Mouse (Mus musculus): ENCODE measurements around the gene Arfgef3. TPM values are rescaled to one million over a fixed set of nuclear protein-coding genes. Genes with fewer than 3 reads are reported as not detected.

The Arfgef3 gene
- polyA plus RNA-seq, 1 experiment from 2014 or later = 1.5 TPM

DNA sequence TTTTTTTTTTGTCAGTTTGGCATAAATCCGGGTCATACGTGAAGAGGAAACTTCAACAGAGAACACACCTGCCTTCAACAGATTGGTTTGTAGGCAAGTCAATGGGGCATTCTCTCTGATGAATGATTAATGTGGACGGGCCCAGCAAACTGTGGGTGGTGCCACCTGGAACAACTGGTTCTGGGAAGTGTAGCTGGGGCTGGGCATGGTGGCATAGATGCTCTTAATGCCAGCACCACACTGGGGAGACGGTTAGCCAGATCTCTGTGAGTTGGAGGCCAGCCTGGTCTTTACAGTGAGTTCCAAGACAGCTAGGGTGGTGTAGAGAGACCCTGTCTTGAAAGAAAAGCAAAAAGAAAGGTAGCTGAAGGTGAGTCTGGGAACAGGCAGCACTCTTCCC lies 196.4 kb downstream of the Arfgef3 start:
- no peaks in the 10 kb centered on the region for H3K36me3 ChIP-seq (ENCODE audit: control insufficient read depth, insufficient read depth)
- TF ChIP-seq CTCF (IDR thresholded peaks at IDR 0.05; ENCODE audit: low read depth) = no peak
- H3K4me3 ChIP-seq (ENCODE audit: low read depth, low read length) = no peak overlapping the region
- H3K27me3 ChIP-seq (replicated peaks; ENCODE audit: control insufficient read depth, insufficient read depth, low read length) = no peaks in the 10 kb centered on the region
- no peak overlapping the region for H3K27ac ChIP-seq (ENCODE audit: low read depth, low read length)
- H3K9me3 ChIP-seq (ENCODE audit: control insufficient read depth) = no peaks in the 10 kb centered on the region
- ATAC-seq = 0 out of 2 replicates have a peak, but pooled peaks have one; percentile 34
- no peak overlapping the region for H3K4me2 ChIP-seq (replicated peaks; ENCODE audit: low read depth)
- H3K9ac ChIP-seq (ENCODE audit: low read depth, low read length) = no peak overlapping the region
- H3K4me1 ChIP-seq (replicated peaks; ENCODE audit: control insufficient read depth, insufficient read depth, low read length) = no peaks in the 10 kb centered on the region; the same call in 1 of the 2 replicates
- 53% methylated on average over 4 of the region's 4 CpGs for WGBS

DNA sequence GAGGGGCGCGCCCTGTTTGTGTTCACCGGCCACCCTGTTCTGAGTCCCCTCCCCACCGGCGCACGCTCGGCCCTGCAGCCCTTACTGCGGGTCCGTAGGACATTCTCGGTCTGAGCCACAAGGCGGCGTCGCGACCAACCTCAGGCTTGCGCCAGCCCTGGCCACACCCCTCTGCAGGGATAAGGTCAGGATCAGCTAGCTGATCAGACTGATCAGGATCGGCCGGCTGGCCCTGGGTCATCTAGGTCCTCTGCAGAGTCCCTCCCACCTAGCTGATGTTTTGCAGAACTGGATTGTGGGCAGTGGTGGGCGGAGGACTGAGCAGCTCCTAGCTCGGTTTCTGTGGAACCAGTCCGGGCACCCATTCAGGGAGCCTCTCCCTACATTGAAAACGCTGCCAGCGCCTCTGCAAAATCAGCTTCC lies 197.9 kb downstream of the Arfgef3 start, which contains the start of gene Hebp2:
Gene Hebp2, minus strand, starts transcription at position 264 of the 423 bp plus-strand sequence.
- peak; percentile 78 for ATAC-seq
- WGBS = 1% methylated on average over 22 of the region's 22 CpGs

DNA sequence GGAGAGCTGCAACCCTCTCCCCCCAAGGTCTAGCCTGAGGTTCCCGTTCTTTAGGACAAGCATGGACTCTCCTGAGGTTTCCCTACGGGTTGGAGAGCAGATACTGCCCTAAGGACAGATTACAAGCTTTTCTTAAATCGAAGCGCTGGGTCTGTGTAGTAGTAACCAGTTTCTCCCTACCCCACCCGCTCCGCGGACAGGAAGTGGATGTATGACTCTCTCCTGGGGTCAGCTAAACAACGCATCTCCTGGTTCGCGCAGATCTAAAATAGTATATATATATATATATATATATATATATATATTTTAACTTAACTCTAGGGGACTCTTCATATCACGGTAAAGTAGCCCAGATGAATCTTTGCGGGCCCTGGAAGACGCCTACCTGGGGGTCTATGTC lies 198.4 kb downstream of the Arfgef3 start:
- Histone ChIP-seq H3K36me3 (ENCODE audit: control insufficient read depth, insufficient read depth) (no peaks in the 10 kb centered on the region), H3K4me3 (ENCODE audit: low read depth, low read length) (peak overlapping the region; percentile 57), H3K27me3 (replicated peaks; ENCODE audit: control insufficient read depth, insufficient read depth, low read length) (no peaks in the 10 kb centered on the region), H3K9ac (ENCODE audit: low read depth, low read length) (peak overlapping the region; percentile 55), H3K4me1 (replicated peaks; ENCODE audit: control insufficient read depth, insufficient read depth, low read length) (no peaks in the 10 kb centered on the region; the same call in 1 of the 2 replicates), H3K9me3 (ENCODE audit: control insufficient read depth) (no peaks in the 10 kb centered on the region), H3K27ac (ENCODE audit: low read depth, low read length) (no peak overlapping the region), H3K4me2 (replicated peaks; ENCODE audit: low read depth) (peak overlapping the region; percentile 99)
- no peak for TF ChIP-seq CTCF (IDR thresholded peaks at IDR 0.05; ENCODE audit: low read depth)
- ATAC-seq = no peak; the same call in 1 of the 2 replicates
- 5% methylated on average over 13 of the region's 13 CpGs for WGBS

More for the DNA sequence above, 197.9 kb downstream of the Arfgef3 start, which contains the start of gene Hebp2:
- Histone ChIP-seq H3K4me2 (replicated peaks; ENCODE audit: low read depth) (peak within 1 kb of the TSS; percentile 99), H3K4me1 (replicated peaks; ENCODE audit: control insufficient read depth, insufficient read depth, low read length) (no peaks in the 10 kb centered on the region; the same call in 1 of the 2 replicates), H3K27me3 (replicated peaks; ENCODE audit: control insufficient read depth, insufficient read depth, low read length) (no peaks in the 10 kb centered on the region), H3K36me3 (ENCODE audit: control insufficient read depth, insufficient read depth) (no peaks in the 10 kb centered on the region), H3K4me3 (ENCODE audit: low read depth, low read length) (peak within 1 kb of the TSS; percentile 57), H3K9ac (ENCODE audit: low read depth, low read length) (peak within 1 kb of the TSS; percentile 55), H3K27ac (ENCODE audit: low read depth, low read length) (no peak within 1 kb of the TSS; the same call in 1 of the 2 replicates), H3K9me3 (ENCODE audit: control insufficient read depth) (no peaks in the 10 kb centered on the region)
- peak; percentile 88 for TF ChIP-seq CTCF (IDR thresholded peaks at IDR 0.05; ENCODE audit: low read depth)

DNA sequence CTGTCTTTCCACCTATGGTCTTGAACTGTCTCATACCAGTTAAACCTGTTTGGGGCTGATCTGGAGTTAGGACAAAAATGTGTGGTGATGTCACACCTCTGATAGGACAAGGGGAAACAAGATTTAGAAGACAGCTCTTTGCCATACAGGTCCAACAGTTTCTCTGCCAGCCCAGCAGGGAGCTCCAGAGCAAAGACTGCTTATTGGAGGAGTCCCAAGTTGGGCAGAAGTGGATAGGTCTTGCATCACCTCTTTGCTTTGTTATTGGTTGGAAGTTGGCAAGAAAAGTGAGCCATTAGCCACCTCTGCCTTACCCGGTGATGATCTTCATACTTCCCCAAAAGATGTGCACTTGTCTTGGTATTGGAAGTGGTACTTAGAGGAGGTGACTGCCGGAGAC lies 206.9 kb downstream of the Arfgef3 start:
- Histone ChIP-seq H3K27me3 (replicated peaks; ENCODE audit: control insufficient read depth, insufficient read depth, low read length) (no peaks in the 10 kb centered on the region), H3K9me3 (ENCODE audit: control insufficient read depth) (no peaks in the 10 kb centered on the region), H3K36me3 (ENCODE audit: control insufficient read depth, insufficient read depth) (peaks cover 14% of the 10 kb centered on the region), H3K27ac (ENCODE audit: low read depth, low read length) (no peak overlapping the region), H3K9ac (ENCODE audit: low read depth, low read length) (no peak overlapping the region), H3K4me2 (replicated peaks; ENCODE audit: low read depth) (no peak overlapping the region), H3K4me3 (ENCODE audit: low read depth, low read length) (no peak overlapping the region), H3K4me1 (replicated peaks; ENCODE audit: control insufficient read depth, insufficient read depth, low read length) (no peaks in the 10 kb centered on the region)
- no peak for ATAC-seq
- 93% methylated on average over 2 of the region's 2 CpGs for WGBS
- no peak for TF ChIP-seq CTCF (IDR thresholded peaks at IDR 0.05; ENCODE audit: low read depth)

DNA sequence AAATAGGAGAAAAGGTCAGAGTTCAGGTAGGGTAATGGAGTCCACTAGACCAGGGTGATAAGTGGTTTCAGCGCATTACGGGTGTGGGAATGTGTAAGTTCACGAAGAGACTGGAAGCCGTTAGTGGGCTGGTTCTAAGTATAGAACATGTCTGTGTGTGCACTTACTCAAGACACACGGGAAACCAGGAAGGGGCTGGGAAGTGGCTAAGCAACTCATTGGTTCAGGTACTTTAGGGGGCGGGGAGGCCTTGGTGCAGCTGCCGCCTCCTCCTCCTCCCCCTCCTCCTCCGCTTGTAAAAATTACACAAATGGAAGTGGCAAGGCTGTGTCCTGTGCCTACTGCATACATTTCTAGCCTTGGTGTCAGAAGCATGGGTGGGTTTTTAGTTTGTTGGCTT lies 211.5 kb downstream of the Arfgef3 start:
- H3K9me3 ChIP-seq (ENCODE audit: control insufficient read depth) = no peaks in the 10 kb centered on the region
- TF ChIP-seq CTCF (IDR thresholded peaks at IDR 0.05; ENCODE audit: low read depth) = no peak
- 60% methylated on average over 8 of the region's 8 CpGs for WGBS
- H3K4me2 ChIP-seq (replicated peaks; ENCODE audit: low read depth) = no peak overlapping the region
- H3K4me3 ChIP-seq (ENCODE audit: low read depth, low read length) = no peak overlapping the region
- peaks cover 27% of the 10 kb centered on the region for H3K36me3 ChIP-seq (ENCODE audit: control insufficient read depth, insufficient read depth)
- no peaks in the 10 kb centered on the region for H3K4me1 ChIP-seq (replicated peaks; ENCODE audit: control insufficient read depth, insufficient read depth, low read length)
- H3K27ac ChIP-seq (ENCODE audit: low read depth, low read length) = no peak overlapping the region
- no peaks in the 10 kb centered on the region for H3K27me3 ChIP-seq (replicated peaks; ENCODE audit: control insufficient read depth, insufficient read depth, low read length)
- ATAC-seq = no peak
- no peak overlapping the region for H3K9ac ChIP-seq (ENCODE audit: low read depth, low read length)

Other genes with a start within 250 kb of the Arfgef3 start
- 3.6 and 4.0 TPM in 2 replicates for gene Hebp2, start 197.9 kb downstream of the Arfgef3 start, polyA plus RNA-seq (2015; fragmentation: Nextera tagmentation; extraction: Ambion mirVana)
- gene Gm4922, start 42.8 kb upstream of the Arfgef3 start, polyA plus RNA-seq (2015; fragmentation: Nextera tagmentation; extraction: Ambion mirVana) = 0.08 and 0.10 TPM in 2 replicates
- 223 and 244 TPM in 2 replicates for gene Perp, start 101.1 kb upstream of the Arfgef3 start, polyA plus RNA-seq (2015; fragmentation: Nextera tagmentation; extraction: Ambion mirVana)

Data from intestine, postnatal 0 days (tissue).